Mouse (Mus musculus) stomach, embryonic 14.5 days (tissue): ENCODE results near the gene Prickle3. TPM values are rescaled to one million over a fixed set of nuclear protein-coding genes. Genes with fewer than 3 reads are reported as not detected.
"Not testable (repeated sequence)": the region's sequence is repeated elsewhere in the genome, so short reads cannot be mapped to it uniquely, and the experiment has no call there.

ENCODE experiments used
- ATAC-seq: fragments of 200-750 bp; cut with Nextera tagmentation; 2 replicates; pipeline ENCODE4 v1.8.0; 2017; ENCODE audit warnings: low read depth, moderate TSS enrichment; ENCODE audit not compliant: insufficient number of reproducible peaks, insufficient read depth, low FRiP score
- H3K27ac ChIP-seq: fragments of 300-500 bp; sonication (generic); 2 replicates; pipeline ENCODE4 v1.5.1; 2014; ENCODE audit warnings: mild to moderate bottlenecking, low read length, moderate library complexity, mixed read lengths
- H3K27me3 ChIP-seq: fragments of 300-500 bp; sonication (generic); 2 replicates; pipeline ENCODE4 v1.6.1; 2014; ENCODE audit warnings: low read length, control low read depth, mixed read lengths; ENCODE audit not compliant: control insufficient read depth, insufficient read depth
- H3K36me3 ChIP-seq: fragments of 300-500 bp; sonication (generic); 2 replicates; pipeline ENCODE4 v1.6.1; 2014; ENCODE audit warnings: mild to moderate bottlenecking, control low read depth, low read length, moderate library complexity, mixed read lengths; ENCODE audit not compliant: control insufficient read depth, insufficient read depth
- H3K4me1 ChIP-seq: fragments of 300-500 bp; sonication (generic); 2 replicates; pipeline ENCODE4 v1.6.1; 2014; ENCODE audit warnings: low read length, control low read depth, mixed read lengths; ENCODE audit not compliant: control insufficient read depth, insufficient read depth
- H3K4me2 ChIP-seq: fragments of 300-500 bp; sonication (generic); replicated peaks from 2 replicates; pipeline ENCODE4 v1.6.1; 2014; ENCODE audit warnings: low read depth, low read length, control low read depth
- H3K4me3 ChIP-seq: fragments of 300-500 bp; sonication (generic); 2 replicates; pipeline ENCODE4 v1.5.1; 2014; ENCODE audit warnings: low read depth, low read length, control low read depth
- H3K9ac ChIP-seq: fragments of 300-500 bp; sonication (generic); replicated peaks from 2 replicates; pipeline ENCODE4 v1.6.1; 2014; ENCODE audit warnings: low read depth, mild to moderate bottlenecking, control low read depth, low read length, moderate library complexity, mixed read lengths
- H3K9me3 ChIP-seq: fragments of 300-500 bp; sonication (generic); 2 replicates; pipeline ENCODE4 v1.6.1; 2016; ENCODE audit warnings: low read depth, low read length, control low read depth; ENCODE audit not compliant: control insufficient read depth
- WGBS: fragments of 180-500 bp; shearing (Covaris S2); extraction: QIAGEN DNeasy Blood & Tissue Kit; methylation state at CpG from one replicate; pipeline ENCODE4 v1.1.7; 2014; 5-methylcytosine and 5-hydroxymethylcytosine counted together
- polyA plus RNA-seq: library from polyadenylated mRNA; unstranded; fragments of >200 nt; fragmentation: Nextera tagmentation; extraction: Ambion mirVana; gene quantifications from 2 replicates; pipeline ENCODE4 v1.2.1, GENCODE M21; 2014

Gene Prickle3
- polyA plus RNA-seq, 1 experiment from 2014 or later = 12.0 TPM

DNA sequence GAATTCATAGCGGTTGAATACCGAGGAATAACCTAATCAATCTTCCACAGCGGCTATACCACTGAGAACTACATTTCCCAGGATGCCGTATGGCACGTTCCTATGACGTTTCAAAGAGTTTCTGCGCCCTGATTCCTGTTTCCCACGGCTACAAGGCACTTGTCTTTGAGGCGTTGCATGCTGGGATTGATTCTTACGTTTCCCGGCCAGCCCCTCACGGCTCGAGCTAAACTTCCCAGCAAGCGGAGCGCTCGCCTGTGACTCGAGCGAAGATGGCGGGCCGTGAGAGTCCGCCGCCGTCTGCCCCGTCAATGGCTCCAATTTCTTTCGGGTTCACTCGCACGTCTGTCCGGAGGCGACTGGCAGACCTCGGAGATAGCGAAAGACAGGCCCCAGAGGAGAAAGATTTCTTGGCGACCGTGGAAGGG lies 39.9 kb downstream of the Prickle3 start, which contains the start of gene Gpkow:
Gpkow (plus strand) TSS at position 178 of the 428 bp plus-strand sequence.
- peak within 1 kb of the TSS; percentile 52 for H3K4me3 ChIP-seq
- no peaks in the 10 kb centered on the region for H3K4me1 ChIP-seq
- 9% methylated on average over 33 of the region's 33 CpGs for WGBS
- H3K27me3 ChIP-seq = no peaks in the 10 kb centered on the region
- peak; percentile 96 for ATAC-seq
- 0 out of 2 replicates have a peak within 1 kb of the TSS, but pooled peaks have one; percentile 44 for H3K27ac ChIP-seq
- no peaks in the 10 kb centered on the region for H3K36me3 ChIP-seq
- H3K4me2 ChIP-seq = peak within 1 kb of the TSS; percentile 47
- H3K9ac ChIP-seq = peak within 1 kb of the TSS; percentile 57
- no peaks in the 10 kb centered on the region for H3K9me3 ChIP-seq

DNA sequence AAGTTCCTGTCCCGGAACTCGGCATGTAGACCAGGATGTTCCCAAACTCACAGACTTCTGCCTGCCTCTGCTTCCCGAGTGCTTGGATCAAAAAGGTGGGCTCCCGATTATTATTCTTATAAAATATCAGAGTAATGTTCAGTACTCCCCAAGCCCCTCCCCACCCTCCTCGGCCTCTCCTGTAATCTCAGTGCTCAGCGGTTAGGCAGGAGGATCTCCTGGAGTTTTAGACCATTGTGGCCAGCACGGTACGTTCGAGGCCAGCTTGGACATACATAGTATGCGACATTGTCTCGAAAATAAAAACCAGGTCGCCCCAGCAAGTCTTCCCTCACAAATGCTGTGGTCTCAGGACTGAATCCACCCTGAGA lies 56.7 kb downstream of the Prickle3 start:
- ATAC-seq = not testable (repeated sequence)

DNA sequence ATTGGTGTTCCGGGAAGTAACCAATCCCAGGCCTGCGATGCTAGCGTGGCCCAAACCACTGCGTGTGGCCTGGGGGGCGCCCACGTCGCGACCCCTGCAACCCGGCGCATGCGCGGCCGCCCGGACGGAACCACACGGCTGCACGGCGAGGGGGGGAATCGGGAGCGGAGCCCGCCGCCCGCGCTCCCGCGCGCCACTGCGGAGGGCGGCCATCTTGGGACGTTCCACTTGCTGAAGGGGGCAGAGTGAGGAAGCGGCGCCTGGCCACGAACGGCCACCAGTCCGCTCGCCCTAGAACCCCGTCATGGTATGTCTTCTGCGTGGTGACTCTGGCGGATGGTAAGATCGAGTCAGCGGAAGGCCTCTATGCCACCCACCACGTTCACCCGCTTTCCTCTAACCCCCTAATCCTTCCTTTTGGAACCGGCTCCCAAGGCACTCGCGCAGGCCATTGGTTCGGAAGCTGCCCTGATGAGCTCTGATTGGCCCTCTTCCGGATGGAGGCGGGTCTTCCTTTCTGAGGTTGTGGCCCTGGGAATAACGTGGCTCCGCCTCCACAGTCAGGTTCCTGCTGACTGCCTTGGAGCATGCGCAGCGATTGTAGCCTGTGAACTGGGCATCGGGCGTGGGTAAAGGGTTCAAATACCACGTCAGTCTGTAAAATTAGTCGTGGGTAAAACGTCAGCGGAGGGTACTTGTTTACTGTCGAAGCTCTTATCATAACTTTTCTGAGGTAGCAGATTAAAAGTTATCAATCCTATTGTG lies 57.3 kb downstream of the Prickle3 start, which contains the start of gene Wdr45:
Wdr45 (plus strand) TSS at position 199 of the 765 bp plus-strand sequence.
- not testable (repeated sequence) for H3K4me1 ChIP-seq, H3K9me3 ChIP-seq, H3K9ac ChIP-seq, H3K36me3 ChIP-seq, H3K27me3 ChIP-seq, H3K27ac ChIP-seq
- Histone ChIP-seq H3K4me3 (peak within 1 kb of the TSS; percentile 27), H3K4me2 (peak within 1 kb of the TSS; percentile 39; the same call in 1 of the 2 replicates)
- WGBS = 23% methylated on average over 25 of the region's 60 CpGs
- peak; percentile 97 for ATAC-seq

More for the DNA sequence above, 56.7 kb downstream of the Prickle3 start:
- H3K4me1 ChIP-seq, H3K9ac ChIP-seq, H3K36me3 ChIP-seq, H3K27me3 ChIP-seq, H3K9me3 ChIP-seq, H3K27ac ChIP-seq: not testable (repeated sequence)
- H3K4me3 ChIP-seq = peak overlapping the region; percentile 27
- WGBS = 30% methylated on average over 4 of the region's 12 CpGs
- peak overlapping the region; percentile 39; the same call in 1 of the 2 replicates for H3K4me2 ChIP-seq

DNA sequence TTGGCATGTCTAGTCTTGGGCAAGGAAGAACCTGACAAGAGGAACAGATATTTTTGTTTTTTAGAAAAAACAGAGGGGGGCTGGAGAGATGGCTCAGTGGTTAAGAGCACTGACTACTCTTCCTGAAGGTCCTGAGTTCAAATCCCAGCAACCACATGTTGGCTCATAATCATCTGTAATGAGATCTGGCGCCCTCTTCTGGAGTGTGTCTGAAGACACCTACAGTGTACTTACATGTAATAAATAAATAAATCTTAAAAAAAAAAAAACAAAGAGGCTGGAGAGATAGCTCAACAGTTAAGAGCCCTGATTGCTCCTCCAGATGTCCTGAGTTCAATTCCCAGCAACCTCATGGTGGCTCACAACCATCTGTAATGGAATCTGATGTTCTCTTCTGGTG lies 59.0 kb downstream of the Prickle3 start:
- not testable (repeated sequence) for H3K4me2 ChIP-seq, H3K9me3 ChIP-seq

More for the DNA sequence above, 59.0 kb downstream of the Prickle3 start:
- ATAC-seq, H3K27me3 ChIP-seq, H3K4me1 ChIP-seq, H3K9ac ChIP-seq, H3K27ac ChIP-seq, H3K36me3 ChIP-seq, H3K4me3 ChIP-seq: not testable (repeated sequence)
- 33% methylated on average over 1 of the region's 1 CpGs for WGBS

Other genes starting within 250 kb of the Prickle3 start
- gene Foxp3, start 83.6 kb upstream of the Prickle3 start, polyA plus RNA-seq = 0.07 TPM in 1 of 2 replicates, not detected in the other
- 1.9 TPM in 2 replicates for gene Ppp1r3f, start 83.0 kb upstream of the Prickle3 start, polyA plus RNA-seq
- gene Ccdc22, start 51.7 kb upstream of the Prickle3 start, polyA plus RNA-seq = 26.2 and 29.4 TPM in 2 replicates
- 0.13 TPM in 1 of 2 replicates, not detected in the other for gene Cacna1f, start 50.2 kb upstream of the Prickle3 start, polyA plus RNA-seq
- gene Syp, start 18.8 kb upstream of the Prickle3 start, polyA plus RNA-seq = 5.2 and 7.4 TPM in 2 replicates
- gene Plp2, start 14.1 kb downstream of the Prickle3 start, polyA plus RNA-seq = 299 and 310 TPM in 2 replicates
- gene Magix, start 24.0 kb downstream of the Prickle3 start, polyA plus RNA-seq = 0.71 and 0.80 TPM in 2 replicates
- 39.0 and 42.0 TPM in 2 replicates for gene Gpkow, start 39.9 kb downstream of the Prickle3 start, polyA plus RNA-seq
- gene Wdr45, start 57.1 kb downstream of the Prickle3 start, polyA plus RNA-seq = 26.7 and 28.8 TPM in 2 replicates
- gene Gm45208, start 65.0 kb downstream of the Prickle3 start, polyA plus RNA-seq = 0.54 TPM in 1 of 2 replicates, not detected in the other
- 91.5 and 95.7 TPM in 2 replicates for gene Praf2, start 71.2 kb downstream of the Prickle3 start, polyA plus RNA-seq
- gene Ccdc120, start 93.6 kb downstream of the Prickle3 start, polyA plus RNA-seq = 18.5 and 24.6 TPM in 2 replicates
- gene Tfe3, start 105.3 kb downstream of the Prickle3 start, polyA plus RNA-seq = 20.9 and 22.3 TPM in 2 replicates
- 35.7 and 41.8 TPM in 2 replicates for gene Gripap1, start 132.5 kb downstream of the Prickle3 start, polyA plus RNA-seq
- gene Kcnd1, start 165.0 kb downstream of the Prickle3 start, polyA plus RNA-seq = 2.8 and 2.9 TPM in 2 replicates
- gene Otud5, start 184.1 kb downstream of the Prickle3 start, polyA plus RNA-seq = 28.5 and 33.6 TPM in 2 replicates
- 8.0 and 10.8 TPM in 2 replicates for gene Pim2, start 221.0 kb downstream of the Prickle3 start, polyA plus RNA-seq
- gene Slc35a2, start 226.8 kb downstream of the Prickle3 start, polyA plus RNA-seq = 16.8 and 17.4 TPM in 2 replicates
- gene Pqbp1, start 242.0 kb downstream of the Prickle3 start, polyA plus RNA-seq = 102 and 104 TPM in 2 replicates
- gene Timm17b, start 242.1 kb downstream of the Prickle3 start, polyA plus RNA-seq = 159 and 172 TPM in 2 replicates